Mouse (Mus musculus) G1E (cell line): ENCODE measurements around the gene Ptprm.

ENCODE experiments used
- CTCF ChIP-seq: IDR thresholded peaks from 2 replicates; pipeline ENCODE4 v1.5.1; 2012; ENCODE audit warnings: low read depth, low read length, inconsistent platforms, mixed read lengths
- GATA1 ChIP-seq: IDR thresholded peaks from 2 replicates; pipeline ENCODE4 v1.6.1; 2012; ENCODE audit warnings: borderline replicate concordance, low read length, inconsistent platforms, mixed read lengths
- GATA2 ChIP-seq: IDR thresholded peaks from 2 replicates; pipeline ENCODE4 v1.6.1; 2012; ENCODE audit warnings: low read depth, low read length, inconsistent platforms, borderline replicate concordance
- POLR2AphosphoS5 ChIP-seq: IDR thresholded peaks from 2 replicates; pipeline ENCODE4 v1.6.1; 2012; ENCODE audit warnings: low read depth, low read length, inconsistent platforms; ENCODE audit not compliant: insufficient replicate concordance
- TAL1 ChIP-seq: conservative IDR thresholded peaks from 2 replicates; pipeline ENCODE4 v1.6.1; 2012; ENCODE audit warnings: low read depth, low read length, inconsistent platforms, mixed read lengths

- no peak for TF ChIP-seq CTCF
- no peak for TF ChIP-seq GATA1
- TF ChIP-seq TAL1 = no peak
- TF ChIP-seq POLR2AphosphoS5 = no peak
- no peak for TF ChIP-seq GATA2
Measured at GRCm38 (mm10) chr17:67071231-67072009, 282.8 kb downstream of the Ptprm start.
